Mouse (Mus musculus): Measurements from ENCODE around the gene Tpmt.

Gene Tpmt

DNA sequence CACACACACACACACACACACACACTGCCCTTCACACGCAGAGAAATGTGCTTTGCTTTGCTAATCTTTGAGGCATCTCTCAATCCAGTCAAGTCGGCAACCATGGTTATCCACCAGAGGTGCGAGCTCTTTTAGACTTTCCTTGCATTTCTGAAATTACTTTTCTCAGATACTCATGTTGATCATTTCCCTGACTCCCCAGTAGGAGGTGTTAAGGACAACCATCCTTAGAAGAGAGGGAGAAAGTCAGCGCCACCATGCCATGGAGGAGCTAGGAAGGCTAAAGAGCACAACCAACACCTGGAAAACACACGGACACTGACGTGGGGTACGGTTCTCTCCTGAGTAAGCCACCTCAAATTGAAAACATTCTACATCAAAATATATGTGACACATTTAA lies 68.0 kb downstream of the Tpmt start:
- peak; percentile 39 for DNase-seq (ENCODE audit: low read depth, low spot score)

DNA sequence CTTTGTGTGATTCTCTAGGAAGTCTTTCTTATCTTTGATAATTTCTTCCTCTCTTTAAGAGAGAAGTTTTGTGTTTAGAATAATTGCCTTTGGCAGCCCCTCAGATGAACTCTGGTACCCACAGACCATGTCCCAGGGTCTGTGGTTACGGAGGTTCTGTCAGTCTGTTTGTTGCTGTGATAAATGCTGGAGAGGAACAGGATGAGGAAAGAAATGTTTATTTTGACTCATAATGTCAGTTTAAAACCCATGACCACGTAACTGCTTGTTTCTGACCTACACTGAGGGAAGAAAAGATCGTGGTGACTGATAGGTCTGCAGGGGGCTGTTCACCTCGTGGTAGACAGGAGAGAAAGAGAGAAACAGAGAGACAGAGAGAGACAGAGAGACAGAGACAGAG lies 68.6 kb downstream of the Tpmt start:
- no peak for DNase-seq (ENCODE audit: low read depth, low spot score)

DNA sequence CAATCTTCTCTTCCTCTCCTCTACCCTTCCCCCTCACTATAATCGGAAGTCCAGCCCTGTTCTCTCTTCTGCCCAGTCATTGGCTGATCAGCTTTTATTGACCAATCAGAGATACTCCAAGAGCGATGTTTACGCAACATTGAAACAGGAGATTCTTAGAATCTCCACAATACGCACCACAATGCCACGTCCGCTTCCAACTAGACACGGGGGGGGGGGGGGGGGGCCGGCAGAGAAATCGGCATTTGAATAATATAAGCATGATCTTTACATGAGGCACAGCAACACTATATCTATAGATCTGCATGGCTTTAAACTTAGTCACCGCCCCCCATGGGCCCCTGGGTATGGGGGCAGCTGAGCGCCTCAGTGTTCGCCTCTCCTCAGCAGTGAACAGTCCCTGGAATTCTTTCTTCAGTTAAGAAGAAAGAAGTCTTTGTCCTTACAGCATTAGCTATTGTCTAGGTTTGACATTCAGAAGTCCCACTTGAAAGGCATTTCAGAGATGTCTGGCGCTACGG lies 69.4 kb downstream of the Tpmt start:
- peak; percentile 86 for DNase-seq (ENCODE audit: low read depth, low spot score)

Data from ZHBTc4 (cell line).